Mouse (Mus musculus): Measurements from ENCODE around the gene Pitpnb. TPM values are rescaled to one million over a fixed set of nuclear protein-coding genes. Genes with fewer than 3 reads are reported as not detected.

Gene Pitpnb
- polyA plus RNA-seq, 1 experiment = 54.1 TPM

- Histone ChIP-seq H3ac (ENCODE audit: control insufficient read depth, insufficient read length, low read depth) (no peak overlapping the region), H3K79me3 (ENCODE audit: low read depth) (no peaks in the 10 kb centered on the region), H3K36me3 (ENCODE audit: control insufficient read depth, insufficient read depth) (no peaks in the 10 kb centered on the region), H3K4me3 (ENCODE audit: insufficient read depth, poor library complexity, severe bottlenecking) (no peak overlapping the region), H3K27me3 (ENCODE audit: control insufficient read depth, insufficient read depth, insufficient read length) (peaks cover 72% of the 10 kb centered on the region), H3K79me2 (ENCODE audit: control insufficient read depth, insufficient read depth) (no peaks in the 10 kb centered on the region)
- TF ChIP-seq CEBPB (IDR thresholded peaks at IDR 0.05; ENCODE audit: low read depth) (no peak), CTCF (IDR thresholded peaks at IDR 0.05; ENCODE audit: control insufficient read depth, insufficient read depth, insufficient read length) (no peak), USF1 (IDR thresholded peaks at IDR 0.05; ENCODE audit: low read depth) (no peak), MYOD1 (IDR thresholded peaks at IDR 0.05; ENCODE audit: control insufficient read depth, insufficient read length, low read depth) (no peak), FOSL1 (IDR thresholded peaks at IDR 0.05; ENCODE audit: insufficient read depth, low read length, poor library complexity, severe bottlenecking) (no peak), MYOG (IDR thresholded peaks at IDR 0.05; ENCODE audit: control insufficient read depth, extremely low read depth, insufficient read length) (no peak), MAX (IDR thresholded peaks at IDR 0.05) (no peak)
These were observed 71.5 kb downstream of the Pitpnb start for GRCm38 (mm10) chr5:111401879-111402650.

DNA sequence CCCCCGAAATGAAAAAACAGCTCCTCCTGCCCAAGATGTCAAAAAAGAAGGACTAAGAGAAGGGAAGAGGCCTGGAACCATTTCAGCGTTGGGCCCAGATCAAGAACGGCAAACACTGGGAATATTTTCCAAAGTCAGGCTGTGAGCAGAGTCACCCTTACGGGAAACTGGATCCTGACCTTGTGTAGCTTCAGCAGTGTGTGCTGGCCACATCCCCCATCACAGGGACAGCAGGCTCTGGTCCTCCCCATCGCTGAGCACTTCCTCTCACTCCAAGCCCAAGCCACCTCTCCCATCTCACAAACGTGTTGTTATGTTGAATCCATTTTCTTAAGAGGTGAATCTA lies 72.1 kb downstream of the Pitpnb start:
- Histone ChIP-seq H3K36me3 (ENCODE audit: control insufficient read depth, insufficient read depth) (no peaks in the 10 kb centered on the region), H3K27me3 (ENCODE audit: control insufficient read depth, insufficient read depth, insufficient read length) (peaks cover 71% of the 10 kb centered on the region), H3K79me3 (ENCODE audit: low read depth) (no peaks in the 10 kb centered on the region), H3K4me3 (ENCODE audit: insufficient read depth, poor library complexity, severe bottlenecking) (no peak overlapping the region), H3ac (ENCODE audit: control insufficient read depth, insufficient read length, low read depth) (no peak overlapping the region), H3K79me2 (ENCODE audit: control insufficient read depth, insufficient read depth) (no peaks in the 10 kb centered on the region)
- no peak for TF ChIP-seq CEBPB (IDR thresholded peaks at IDR 0.05; ENCODE audit: low read depth)
- no peak for TF ChIP-seq MYOG (IDR thresholded peaks at IDR 0.05; ENCODE audit: control insufficient read depth, extremely low read depth, insufficient read length)
- TF ChIP-seq MYOD1 (IDR thresholded peaks at IDR 0.05; ENCODE audit: control insufficient read depth, insufficient read length, low read depth) = no peak
- TF ChIP-seq FOSL1 (IDR thresholded peaks at IDR 0.05; ENCODE audit: insufficient read depth, low read length, poor library complexity, severe bottlenecking) = no peak
- TF ChIP-seq MAX (IDR thresholded peaks at IDR 0.05) = no peak
- TF ChIP-seq USF1 (IDR thresholded peaks at IDR 0.05; ENCODE audit: low read depth) = no peak

GRCm38 (mm10) chr5:111404721-111405120 lies 74.2 kb downstream of the Pitpnb start:
- H3K79me2 ChIP-seq (ENCODE audit: control insufficient read depth, insufficient read depth) = no peaks in the 10 kb centered on the region
- H3K36me3 ChIP-seq (ENCODE audit: control insufficient read depth, insufficient read depth) = no peaks in the 10 kb centered on the region
- TF ChIP-seq MAX (IDR thresholded peaks at IDR 0.05) (no peak), CTCF (IDR thresholded peaks at IDR 0.05; ENCODE audit: control insufficient read depth, insufficient read depth, insufficient read length) (no peak), MYOG (IDR thresholded peaks at IDR 0.05; ENCODE audit: control insufficient read depth, extremely low read depth, insufficient read length) (no peak), MYOD1 (IDR thresholded peaks at IDR 0.05; ENCODE audit: control insufficient read depth, insufficient read length, low read depth) (no peak), FOSL1 (IDR thresholded peaks at IDR 0.05; ENCODE audit: insufficient read depth, low read length, poor library complexity, severe bottlenecking) (no peak), USF1 (IDR thresholded peaks at IDR 0.05; ENCODE audit: low read depth) (no peak)
- H3K79me3 ChIP-seq (ENCODE audit: low read depth) = no peaks in the 10 kb centered on the region
- H3ac ChIP-seq (ENCODE audit: control insufficient read depth, insufficient read length, low read depth) = no peak overlapping the region
- peaks cover 77% of the 10 kb centered on the region for H3K27me3 ChIP-seq (ENCODE audit: control insufficient read depth, insufficient read depth, insufficient read length)
- no peak overlapping the region for H3K4me3 ChIP-seq (ENCODE audit: insufficient read depth, poor library complexity, severe bottlenecking)

DNA sequence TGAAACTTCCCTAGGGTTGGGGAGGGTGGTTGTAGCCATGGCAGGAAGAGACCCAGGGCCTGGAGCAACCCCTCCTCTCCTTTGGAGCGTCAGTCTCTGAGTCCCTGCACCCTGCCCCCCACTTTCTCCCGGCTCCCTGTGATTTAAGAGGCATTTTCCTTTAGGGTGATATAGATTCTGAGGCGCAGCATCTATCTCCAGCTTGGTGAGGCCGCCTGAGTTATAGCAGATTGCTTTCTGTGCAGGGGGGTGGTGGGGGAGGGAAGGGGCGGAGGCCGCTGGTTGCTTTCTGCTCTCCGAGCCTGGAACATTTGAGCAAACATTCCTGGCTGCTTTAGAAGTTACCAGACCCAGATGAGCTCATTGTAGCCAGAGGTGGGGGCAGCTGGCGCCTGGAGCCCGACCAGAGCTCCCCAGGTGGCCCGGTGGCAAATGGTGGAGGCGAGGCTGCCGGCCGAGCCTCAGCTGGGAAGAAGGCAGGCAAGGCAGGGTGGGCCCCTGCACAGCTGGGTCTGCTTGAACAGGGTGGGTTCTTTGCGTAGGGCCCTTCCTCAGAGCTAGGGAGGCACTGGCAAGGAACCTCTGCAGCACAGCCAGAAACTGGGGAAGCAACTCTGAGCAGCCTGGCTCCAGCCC lies 78.0 kb downstream of the Pitpnb start:
- Histone ChIP-seq H3K79me2 (ENCODE audit: control insufficient read depth, insufficient read depth) (no peaks in the 10 kb centered on the region), H3ac (ENCODE audit: control insufficient read depth, insufficient read length, low read depth) (no peak overlapping the region), H3K79me3 (ENCODE audit: low read depth) (no peaks in the 10 kb centered on the region), H3K4me3 (ENCODE audit: insufficient read depth, poor library complexity, severe bottlenecking) (no peak overlapping the region), H3K36me3 (ENCODE audit: control insufficient read depth, insufficient read depth) (no peaks in the 10 kb centered on the region), H3K27me3 (ENCODE audit: control insufficient read depth, insufficient read depth, insufficient read length) (peaks cover 78% of the 10 kb centered on the region)
- TF ChIP-seq MYOG (IDR thresholded peaks at IDR 0.05; ENCODE audit: control insufficient read depth, extremely low read depth, insufficient read length) (no peak), MYOD1 (IDR thresholded peaks at IDR 0.05; ENCODE audit: control insufficient read depth, insufficient read length, low read depth) (no peak), USF1 (IDR thresholded peaks at IDR 0.05; ENCODE audit: low read depth) (no peak), CTCF (IDR thresholded peaks at IDR 0.05; ENCODE audit: control insufficient read depth, insufficient read depth, insufficient read length) (no peak), FOSL1 (IDR thresholded peaks at IDR 0.05; ENCODE audit: insufficient read depth, low read length, poor library complexity, severe bottlenecking) (no peak)

DNA sequence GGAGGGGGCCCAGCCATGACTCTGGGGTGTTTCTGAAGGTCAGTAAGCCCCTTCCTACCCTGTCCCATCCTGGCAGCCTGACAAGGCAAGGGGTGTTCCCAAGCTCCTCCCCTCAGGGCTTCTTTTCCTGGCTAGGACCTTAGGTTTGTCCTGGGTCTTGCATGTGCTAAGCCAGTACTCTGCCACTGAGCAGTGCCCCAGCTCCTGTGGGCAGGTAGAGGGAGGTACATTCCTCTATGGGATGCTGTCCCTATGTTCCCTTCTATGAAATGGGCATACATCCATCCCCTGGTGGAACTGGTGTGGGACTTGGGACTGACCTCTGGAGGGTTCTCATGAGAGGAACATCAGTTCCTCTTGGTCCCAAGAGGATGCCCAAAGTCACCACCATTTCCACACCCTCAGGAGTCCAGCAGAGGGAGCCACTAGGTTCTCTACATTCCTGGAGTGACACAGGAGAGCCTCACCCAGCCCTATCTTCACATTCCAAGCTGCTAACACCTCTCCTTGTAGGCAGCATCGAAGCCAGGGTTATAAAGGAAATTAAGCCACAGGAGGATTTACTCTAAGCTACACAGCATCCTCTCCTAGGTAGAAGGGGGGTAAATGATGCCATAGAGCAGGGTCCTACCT lies 79.0 kb downstream of the Pitpnb start:
- no peaks in the 10 kb centered on the region for H3K79me2 ChIP-seq (ENCODE audit: control insufficient read depth, insufficient read depth)
- TF ChIP-seq MAX (IDR thresholded peaks at IDR 0.05) (no peak), USF1 (IDR thresholded peaks at IDR 0.05; ENCODE audit: low read depth) (no peak), MYOG (IDR thresholded peaks at IDR 0.05; ENCODE audit: control insufficient read depth, extremely low read depth, insufficient read length) (no peak), CEBPB (IDR thresholded peaks at IDR 0.05; ENCODE audit: low read depth) (no peak), FOSL1 (IDR thresholded peaks at IDR 0.05; ENCODE audit: insufficient read depth, low read length, poor library complexity, severe bottlenecking) (no peak), CTCF (IDR thresholded peaks at IDR 0.05; ENCODE audit: control insufficient read depth, insufficient read depth, insufficient read length) (no peak), MYOD1 (IDR thresholded peaks at IDR 0.05; ENCODE audit: control insufficient read depth, insufficient read length, low read depth) (no peak)
- H3K36me3 ChIP-seq (ENCODE audit: control insufficient read depth, insufficient read depth) = no peaks in the 10 kb centered on the region
- H3K79me3 ChIP-seq (ENCODE audit: low read depth) = no peaks in the 10 kb centered on the region
- peaks cover 79% of the 10 kb centered on the region for H3K27me3 ChIP-seq (ENCODE audit: control insufficient read depth, insufficient read depth, insufficient read length)
- H3ac ChIP-seq (ENCODE audit: control insufficient read depth, insufficient read length, low read depth) = no peak overlapping the region
- no peak overlapping the region for H3K4me3 ChIP-seq (ENCODE audit: insufficient read depth, poor library complexity, severe bottlenecking)
